9 mouse cellular contexts compared by ENCODE assay signal in the genomic region with DNA sequence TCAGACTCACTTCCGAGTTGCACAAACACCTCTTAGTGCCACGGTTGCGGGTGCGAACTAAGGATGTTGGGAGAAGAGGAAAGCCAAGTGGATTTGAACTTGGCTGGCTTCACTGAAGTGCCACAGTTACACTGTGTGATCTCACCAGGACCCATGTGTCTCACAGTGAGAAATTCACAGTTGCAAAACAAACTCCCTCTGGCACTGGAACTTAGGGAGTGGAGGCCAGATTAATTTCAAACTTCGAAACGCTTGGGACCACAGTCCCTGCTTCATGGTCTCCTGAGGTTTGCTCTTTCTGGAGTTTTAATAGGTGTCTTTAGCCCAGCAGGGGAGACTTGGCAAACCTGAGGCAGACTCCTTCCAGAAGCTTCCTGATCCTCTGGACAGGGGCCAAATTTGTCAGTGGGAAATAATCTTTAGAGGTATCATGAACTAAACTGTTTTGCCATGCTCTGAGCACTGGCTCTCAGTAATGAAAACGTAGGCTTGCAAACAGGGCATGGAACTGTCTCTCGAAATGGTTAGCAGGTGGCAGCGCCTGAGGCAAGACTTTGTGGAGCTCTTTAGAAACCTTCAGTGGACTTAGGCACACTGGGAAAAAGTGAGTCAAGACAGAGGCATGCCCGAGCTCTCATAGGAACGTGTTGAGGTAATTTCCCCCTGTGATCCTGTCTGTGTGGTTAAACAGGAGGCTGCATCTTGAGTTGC.
DNase-seq lines count a peak whose midpoint lies in the region; ATAC-seq and TF ChIP-seq lines count a peak whose summit lies in the region.
"Had no signal": no experiment of that assay in that cellular context is flagged by ENCODE, and none has a peak within 500 bp of the region (broad histone marks: within the 10 kb centered on the region; RNA-seq: fewer than 3 reads in every experiment).

No protein-coding gene starts in this region.

- peak; percentile 76 to 78 for DNase-seq in heart, adult 18-20 months
- DNase-seq in MEL (ENCODE audit: low read depth, low spot score), result peak; percentile 12
- DNase-seq in gastrocnemius, postnatal 10 days, result peak; percentile 53
- DNase-seq in kidney, postnatal 10 days, result peak; percentile 48
- no peak for DNase-seq in right cerebral cortex, postnatal 36 days (ENCODE audit: low spot score in 2 of 2)
- DNase-seq in embryo, embryonic 11 days, result no peak
- no peak for DNase-seq in c-Kit-positive CD71-positive TER-119-positive erythroid progenitor cells, embryonic 14.5 days (ENCODE audit: low spot score)

- H3K4me2 ChIP-seq in heart, embryonic 12.5 days, result no peak overlapping the region
- H3K4me2 ChIP-seq: neural tube, embryonic 12.5 days had no signal

- 68% methylated on average over 11 of the region's 11 CpGs for WGBS in heart, embryonic 12.5 days

- H3K4me1 ChIP-seq in heart, embryonic 12.5 days (replicated peaks), result peaks cover 16% of the 10 kb centered on the region
- no peaks in the 10 kb centered on the region for H3K4me1 ChIP-seq in MEL (ENCODE audit: control insufficient read depth in 1 of 2, insufficient read depth in 2 of 2, low read length in 2 of 2)
- H3K4me1 ChIP-seq: neural tube, embryonic 12.5 days had no signal

- H3K36me3 ChIP-seq in heart, embryonic 12.5 days, result no peaks in the 10 kb centered on the region
- H3K36me3 ChIP-seq in MEL (ENCODE audit: control insufficient read depth in 1 of 2, insufficient read depth in 2 of 2, low read length in 2 of 2), result no peaks in the 10 kb centered on the region
- H3K36me3 ChIP-seq: neural tube, embryonic 12.5 days had no signal

- no peak for TF ChIP-seq EP300 in MEL (IDR thresholded peaks at IDR 0.05; ENCODE audit: low read depth in 1 of 2, low read length in 2 of 2)

- H3K79me2 ChIP-seq in MEL (ENCODE audit: control insufficient read depth, insufficient read depth, low read length, poor library complexity), result no peaks in the 10 kb centered on the region

- no peak overlapping the region for H3K27ac ChIP-seq in heart, embryonic 12.5 days (ENCODE audit: poor library complexity, severe bottlenecking)
- H3K27ac ChIP-seq in MEL (ENCODE audit: control insufficient read depth, low read depth, low read length), result no peak overlapping the region
- H3K27ac ChIP-seq: neural tube, embryonic 12.5 days had no signal

- no peak overlapping the region for H3K9ac ChIP-seq in heart, embryonic 12.5 days
- H3K9ac ChIP-seq in MEL (ENCODE audit: control insufficient read depth, low read depth, low read length, poor library complexity, severe bottlenecking), result no peak overlapping the region
- H3K9ac ChIP-seq: neural tube, embryonic 12.5 days had no signal

- no peak overlapping the region for H3K4me3 ChIP-seq in heart, embryonic 12.5 days
- no peak overlapping the region for H3K4me3 ChIP-seq in MEL (ENCODE audit: control insufficient read depth in 1 of 2, insufficient read depth in 1 of 2, low read depth in 2 of 2, low read length in 2 of 2)
- H3K4me3 ChIP-seq: neural tube, embryonic 12.5 days had no signal

- H3K9me3 ChIP-seq in heart, embryonic 12.5 days (replicated peaks), result no peaks in the 10 kb centered on the region
- H3K9me3 ChIP-seq in MEL (replicated peaks; ENCODE audit: insufficient read depth, low read length), result no peaks in the 10 kb centered on the region
- H3K9me3 ChIP-seq: neural tube, embryonic 12.5 days had no signal

- H3K27me3 ChIP-seq in heart, embryonic 12.5 days (replicated peaks), result no peaks in the 10 kb centered on the region
- H3K27me3 ChIP-seq in MEL (ENCODE audit: control insufficient read depth in 1 of 2, insufficient read depth in 2 of 2, low read length in 2 of 2), result no peaks in the 10 kb centered on the region
- H3K27me3 ChIP-seq: neural tube, embryonic 12.5 days had no signal

- no peak for ATAC-seq in heart, embryonic 12.5 days (ENCODE audit: insufficient number of reproducible peaks, low FRiP score)

- TF ChIP-seq CTCF in MEL (IDR thresholded peaks at IDR 0.05 in 2 of 3, conservative IDR thresholded peaks at IDR 0.05 in 1 of 3; ENCODE audit: control insufficient read depth in 1 of 3, insufficient read depth in 1 of 3, low read depth in 2 of 3, low read length in 3 of 3, poor library complexity in 1 of 3, severe bottlenecking in 1 of 3), result no peak

- TF ChIP-seq POLR2A in MEL (IDR thresholded peaks at IDR 0.05; ENCODE audit: control insufficient read depth in 1 of 2, insufficient read depth in 1 of 2, low read depth in 1 of 2, low read length in 2 of 2, poor library complexity in 1 of 2), result no peak

- TF ChIP-seq RAD21 in MEL (IDR thresholded peaks at IDR 0.05; ENCODE audit: low read depth, low read length), result no peak

TF ChIP-seq in MEL, 35 proteins besides CTCF, POLR2A, EP300 and RAD21:
- TF ChIP-seq TCF12 (IDR thresholded peaks at IDR 0.05; ENCODE audit: low read depth, low read length) (no peak), ZMIZ1 (IDR thresholded peaks at IDR 0.05; ENCODE audit: low read depth, low read length) (no peak), GABPA (IDR thresholded peaks at IDR 0.05; ENCODE audit: low read depth, low read length) (no peak), ZNF384 (IDR thresholded peaks at IDR 0.05; ENCODE audit: low read depth, low read length) (no peak), UBTF (IDR thresholded peaks at IDR 0.05; ENCODE audit: borderline replicate concordance, insufficient read depth, low read depth, low read length) (no peak), USF1 (IDR thresholded peaks at IDR 0.05; ENCODE audit: low read depth, low read length) (no peak)
TF ChIP-seq in MEL: peak in this region for 0.

Comparison
In these comparisons a context has a peak if more than half of its experiments do, and no peak if none do; other contexts are left out.
1. DNase-seq: peak in heart, adult 18-20 months (2 of 2), MEL (single experiment), gastrocnemius, postnatal 10 days (single experiment) and kidney, postnatal 10 days (single experiment); none in right cerebral cortex, postnatal 36 days (0 of 2), embryo, embryonic 11 days (single experiment) and c-Kit-positive CD71-positive TER-119-positive erythroid progenitor cells, embryonic 14.5 days (single experiment).